Mouse (Mus musculus): ENCODE measurements at regions not wholly inside any gene's neighbourhood (a gene's known extent, or its start where the extent isn't known, plus 50 kb on each side); places are given as distances from the start of the nearest gene placed in this dataset.

- no peak for TF ChIP-seq CTCF (IDR thresholded peaks at IDR 0.05; ENCODE audit: borderline replicate concordance, insufficient read depth, low read depth, low read length)
- no peak for TF ChIP-seq POLR2A (IDR thresholded peaks at IDR 0.05; ENCODE audit: borderline replicate concordance, insufficient read depth, low read length)
Measured at GRCm38 (mm10) chr15:87384279-87385066, 159.6 kb upstream of the Fam19a5 start.

All from cerebellum, adult 2 months (tissue).